Mouse (Mus musculus): ENCODE data around the gene Tmem63a. TPM values are rescaled to one million over a fixed set of nuclear protein-coding genes. Genes with fewer than 3 reads are reported as not detected.

Tmem63a gene
- polyA plus RNA-seq, 1 experiment from 2014 or later: 2.5 TPM

GRCm38 (mm10) chr1:181001217-181001616 lies 59.1 kb downstream of the Tmem63a start:
- H3K27me3 ChIP-seq (replicated peaks): no peaks in the 10 kb centered on the region
- no peaks in the 10 kb centered on the region for H3K4me1 ChIP-seq
- H3K9me3 ChIP-seq (replicated peaks): no peaks in the 10 kb centered on the region
- H3K9ac ChIP-seq (replicated peaks): no peak overlapping the region
- no peak overlapping the region for H3K4me3 ChIP-seq (replicated peaks)
- ATAC-seq (ENCODE audit: low FRiP score): no peak
- H3K4me2 ChIP-seq: no peak overlapping the region
- no peaks in the 10 kb centered on the region for H3K36me3 ChIP-seq
- WGBS: 91% methylated on average over 3 of the region's 3 CpGs
- no peak overlapping the region for H3K27ac ChIP-seq (replicated peaks)

DNA sequence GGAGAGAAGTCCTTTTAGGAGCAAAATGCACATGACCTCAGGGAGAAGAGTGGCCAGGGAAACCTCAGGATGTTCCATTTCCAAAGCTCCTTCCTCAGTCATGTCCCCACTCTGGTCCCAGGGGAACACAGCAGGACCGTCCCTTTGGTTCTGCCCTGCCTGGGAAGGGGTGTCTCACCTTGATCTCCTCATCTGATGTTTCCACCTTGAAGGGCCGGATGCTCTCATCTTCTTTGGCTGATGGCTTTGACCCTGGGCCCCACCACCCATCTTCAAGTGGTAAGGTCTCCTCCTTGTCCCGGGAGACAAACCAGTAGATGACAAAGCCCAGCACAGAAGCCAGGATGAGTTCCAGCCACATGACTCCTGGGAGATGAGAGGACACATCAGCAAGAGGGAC lies 59.5 kb downstream of the Tmem63a start:
- no peak overlapping the region for H3K27ac ChIP-seq (replicated peaks)
- H3K36me3 ChIP-seq: no peaks in the 10 kb centered on the region
- WGBS: 94% methylated on average over 3 of the region's 3 CpGs
- no peak overlapping the region for H3K4me3 ChIP-seq (replicated peaks)
- no peaks in the 10 kb centered on the region for H3K27me3 ChIP-seq (replicated peaks)
- no peaks in the 10 kb centered on the region for H3K4me1 ChIP-seq
- no peak overlapping the region for H3K4me2 ChIP-seq
- H3K9ac ChIP-seq (replicated peaks): no peak overlapping the region
- no peak for ATAC-seq (ENCODE audit: low FRiP score)
- no peaks in the 10 kb centered on the region for H3K9me3 ChIP-seq (replicated peaks)

DNA sequence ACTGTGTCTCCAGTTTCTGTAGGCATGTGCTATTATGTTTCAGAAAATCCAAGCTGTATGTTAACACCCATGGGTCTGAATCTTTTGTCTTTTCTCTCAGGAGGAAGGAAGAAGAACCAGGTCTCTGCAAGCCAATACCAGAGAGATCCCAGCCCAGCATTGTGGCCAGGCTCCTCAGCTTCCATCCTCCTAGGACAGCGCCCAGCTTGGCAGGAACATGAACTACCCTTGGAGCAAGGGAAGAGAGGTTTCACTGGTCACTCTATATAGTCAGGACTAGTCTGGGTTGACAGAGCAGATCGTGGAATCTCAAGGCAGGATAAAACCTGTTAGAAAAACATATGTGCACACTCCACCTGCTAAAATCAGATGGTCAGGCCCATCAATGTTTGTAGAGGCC lies 61.6 kb downstream of the Tmem63a start:
- Histone ChIP-seq H3K36me3 (no peaks in the 10 kb centered on the region), H3K4me2 (no peak overlapping the region), H3K9me3 (replicated peaks) (no peaks in the 10 kb centered on the region), H3K9ac (replicated peaks) (no peak overlapping the region), H3K4me1 (no peaks in the 10 kb centered on the region), H3K27me3 (replicated peaks) (no peaks in the 10 kb centered on the region), H3K4me3 (replicated peaks) (no peak overlapping the region), H3K27ac (replicated peaks) (no peak overlapping the region)
- no peak for ATAC-seq (ENCODE audit: low FRiP score)
- WGBS: 95% methylated on average over 2 of the region's 2 CpGs

DNA sequence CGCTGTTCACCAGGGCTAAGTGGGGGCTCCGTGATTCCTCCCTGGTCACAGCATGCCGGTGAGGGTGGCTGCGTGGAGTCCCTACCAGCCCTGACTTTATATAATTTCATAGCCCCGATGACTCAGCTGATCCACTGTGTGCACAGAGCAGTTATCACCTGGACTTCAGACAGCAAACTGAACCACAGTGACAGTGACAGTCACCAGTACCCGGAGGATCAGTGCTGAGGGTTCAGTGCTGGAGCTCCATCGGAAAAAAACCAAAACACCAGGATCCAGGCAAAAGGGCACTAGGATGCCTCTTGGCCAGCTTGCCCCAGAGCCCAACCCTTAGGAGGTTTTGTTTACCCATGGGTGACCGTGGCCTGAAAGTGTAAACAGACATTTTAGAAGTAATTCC lies 63.2 kb downstream of the Tmem63a start:
- no peak overlapping the region for H3K27ac ChIP-seq (replicated peaks)
- no peak overlapping the region for H3K4me3 ChIP-seq (replicated peaks)
- H3K36me3 ChIP-seq: no peaks in the 10 kb centered on the region
- no peaks in the 10 kb centered on the region for H3K4me1 ChIP-seq
- H3K27me3 ChIP-seq (replicated peaks): no peaks in the 10 kb centered on the region
- H3K9ac ChIP-seq (replicated peaks): no peak overlapping the region
- no peak overlapping the region for H3K4me2 ChIP-seq
- ATAC-seq (ENCODE audit: low FRiP score): no peak
- WGBS: 89% methylated on average over 8 of the region's 8 CpGs
- no peaks in the 10 kb centered on the region for H3K9me3 ChIP-seq (replicated peaks)

GRCm38 (mm10) chr1:181007831-181008230 lies 65.7 kb downstream of the Tmem63a start:
- no peaks in the 10 kb centered on the region for H3K36me3 ChIP-seq
- no peaks in the 10 kb centered on the region for H3K4me1 ChIP-seq
- H3K4me3 ChIP-seq (replicated peaks): no peak overlapping the region
- H3K9ac ChIP-seq (replicated peaks): no peak overlapping the region
- H3K9me3 ChIP-seq (replicated peaks): no peaks in the 10 kb centered on the region
- WGBS: 85% methylated on average over 6 of the region's 6 CpGs
- no peak overlapping the region for H3K27ac ChIP-seq (replicated peaks)
- H3K27me3 ChIP-seq (replicated peaks): no peaks in the 10 kb centered on the region
- no peak for ATAC-seq (ENCODE audit: low FRiP score)
- H3K4me2 ChIP-seq: no peak overlapping the region

GRCm38 (mm10) chr1:181008266-181008665 lies 66.1 kb downstream of the Tmem63a start:
- ATAC-seq (ENCODE audit: low FRiP score): no peak

DNA sequence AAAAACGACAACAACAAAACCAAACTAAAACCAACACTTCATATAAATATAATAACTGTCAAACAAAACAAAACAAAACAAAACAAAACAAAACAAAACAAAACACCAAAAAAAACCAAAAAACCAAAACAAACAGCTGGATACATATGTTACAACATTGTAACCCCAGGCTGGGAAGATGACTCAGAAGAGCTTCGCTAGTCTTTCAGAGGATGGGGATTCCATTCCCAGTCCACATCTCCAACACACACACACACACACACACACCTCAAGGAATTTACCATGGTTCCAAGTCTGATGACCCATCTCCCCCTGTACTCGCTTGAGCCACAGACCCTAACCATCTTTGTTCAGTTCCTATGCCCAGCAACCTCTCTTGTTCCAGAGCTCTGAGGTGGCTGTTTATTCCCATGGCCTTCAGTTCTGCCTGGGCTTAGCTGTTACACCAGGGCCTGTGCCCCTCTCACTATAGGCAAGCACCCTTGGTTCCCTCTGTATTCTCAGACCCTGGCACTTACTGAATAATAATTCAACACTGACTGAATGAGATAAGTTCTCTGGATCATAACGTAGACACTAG lies 67.0 kb downstream of the Tmem63a start:
- no peak overlapping the region for H3K9ac ChIP-seq (replicated peaks)
- H3K4me1 ChIP-seq: no peaks in the 10 kb centered on the region
- no peak for ATAC-seq (ENCODE audit: low FRiP score)
- no peaks in the 10 kb centered on the region for H3K27me3 ChIP-seq (replicated peaks)
- H3K4me3 ChIP-seq (replicated peaks): no peak overlapping the region
- H3K36me3 ChIP-seq: no peaks in the 10 kb centered on the region
- 90% methylated on average over 4 of the region's 4 CpGs for WGBS
- no peak overlapping the region for H3K27ac ChIP-seq (replicated peaks)
- no peak overlapping the region for H3K4me2 ChIP-seq
- no peaks in the 10 kb centered on the region for H3K9me3 ChIP-seq (replicated peaks)

More at GRCm38 (mm10) chr1:181008266-181008665, 66.1 kb downstream of the Tmem63a start:
- no peak overlapping the region for H3K4me3 ChIP-seq (replicated peaks)
- no peak overlapping the region for H3K4me2 ChIP-seq
- no peak overlapping the region for H3K9ac ChIP-seq (replicated peaks)
- H3K36me3 ChIP-seq: no peaks in the 10 kb centered on the region
- 100% methylated on average over 2 of the region's 2 CpGs for WGBS
- no peaks in the 10 kb centered on the region for H3K4me1 ChIP-seq
- H3K27me3 ChIP-seq (replicated peaks): no peaks in the 10 kb centered on the region
- H3K9me3 ChIP-seq (replicated peaks): no peaks in the 10 kb centered on the region
- no peak overlapping the region for H3K27ac ChIP-seq (replicated peaks)

DNA sequence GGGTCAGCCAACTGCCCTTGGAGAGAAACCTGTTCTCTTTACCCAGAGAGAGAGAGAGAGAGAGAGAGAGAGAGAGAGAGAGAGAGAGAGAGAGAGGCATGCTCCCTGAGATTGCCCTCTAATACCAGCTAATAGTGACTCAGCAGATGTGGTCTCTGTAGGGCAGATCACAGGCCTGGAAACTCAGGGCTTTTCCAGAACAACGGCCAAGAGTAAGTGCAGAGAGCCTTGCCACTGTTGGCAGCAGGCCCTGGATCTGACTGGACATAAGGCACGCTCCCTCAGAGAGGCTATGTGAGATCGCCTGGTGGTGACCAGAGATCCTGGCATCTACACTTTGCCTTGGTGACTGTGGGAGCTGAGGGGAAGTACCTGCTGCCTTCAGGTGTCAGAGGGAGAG lies 67.6 kb downstream of the Tmem63a start:
- 78% methylated on average over 3 of the region's 3 CpGs for WGBS
- ATAC-seq (ENCODE audit: low FRiP score): no peak
- Histone ChIP-seq H3K4me3 (replicated peaks) (no peak overlapping the region), H3K4me2 (no peak overlapping the region), H3K9me3 (replicated peaks) (no peaks in the 10 kb centered on the region), H3K9ac (replicated peaks) (no peak overlapping the region), H3K4me1 (no peaks in the 10 kb centered on the region), H3K27me3 (replicated peaks) (no peaks in the 10 kb centered on the region), H3K27ac (replicated peaks) (no peak overlapping the region), H3K36me3 (no peaks in the 10 kb centered on the region)

- no peak overlapping the region for H3K27ac ChIP-seq (replicated peaks)
- no peak for ATAC-seq (ENCODE audit: low FRiP score)
- H3K9ac ChIP-seq (replicated peaks): no peak overlapping the region
- no peak overlapping the region for H3K4me2 ChIP-seq
- no peaks in the 10 kb centered on the region for H3K9me3 ChIP-seq (replicated peaks)
- H3K27me3 ChIP-seq (replicated peaks): no peaks in the 10 kb centered on the region
- WGBS: 56% methylated on average over 4 of the region's 4 CpGs
- peaks cover 4% of the 10 kb centered on the region; the same call in 1 of the 2 replicates for H3K4me1 ChIP-seq
- no peaks in the 10 kb centered on the region for H3K36me3 ChIP-seq
- H3K4me3 ChIP-seq (replicated peaks): no peak overlapping the region
These were observed 68.2 kb downstream of the Tmem63a start for GRCm38 (mm10) chr1:181010171-181010932.

DNA sequence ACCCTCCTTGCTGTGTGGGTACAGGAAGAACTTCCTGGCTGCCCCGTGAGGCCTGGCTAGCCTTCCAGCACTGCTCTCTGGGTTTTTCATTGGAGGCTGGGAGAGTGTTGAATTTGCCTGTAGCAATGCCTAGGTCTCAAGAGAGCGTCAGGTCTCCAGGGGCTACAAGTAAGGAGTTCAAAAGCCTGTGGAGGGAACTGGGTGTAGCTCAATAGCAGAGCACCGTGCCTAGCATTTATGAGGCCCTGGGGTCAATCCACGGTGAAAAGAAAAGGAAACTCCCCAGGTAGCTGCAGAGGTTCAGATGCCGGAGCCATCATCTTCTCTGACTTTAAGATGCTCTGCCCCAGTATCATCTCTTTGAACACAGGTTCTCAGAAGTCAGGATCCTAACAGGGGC lies 69.5 kb downstream of the Tmem63a start:
- H3K36me3 ChIP-seq: no peaks in the 10 kb centered on the region
- no peak for ATAC-seq (ENCODE audit: low FRiP score)
- no peak overlapping the region for H3K27ac ChIP-seq (replicated peaks)
- no peaks in the 10 kb centered on the region for H3K9me3 ChIP-seq (replicated peaks)
- H3K27me3 ChIP-seq (replicated peaks): no peaks in the 10 kb centered on the region; the same call in 1 of the 2 replicates
- H3K9ac ChIP-seq (replicated peaks): no peak overlapping the region
- H3K4me2 ChIP-seq: no peak overlapping the region
- 34% methylated on average over 5 of the region's 5 CpGs for WGBS
- H3K4me1 ChIP-seq: peaks cover 16% of the 10 kb centered on the region
- no peak overlapping the region for H3K4me3 ChIP-seq (replicated peaks)

DNA sequence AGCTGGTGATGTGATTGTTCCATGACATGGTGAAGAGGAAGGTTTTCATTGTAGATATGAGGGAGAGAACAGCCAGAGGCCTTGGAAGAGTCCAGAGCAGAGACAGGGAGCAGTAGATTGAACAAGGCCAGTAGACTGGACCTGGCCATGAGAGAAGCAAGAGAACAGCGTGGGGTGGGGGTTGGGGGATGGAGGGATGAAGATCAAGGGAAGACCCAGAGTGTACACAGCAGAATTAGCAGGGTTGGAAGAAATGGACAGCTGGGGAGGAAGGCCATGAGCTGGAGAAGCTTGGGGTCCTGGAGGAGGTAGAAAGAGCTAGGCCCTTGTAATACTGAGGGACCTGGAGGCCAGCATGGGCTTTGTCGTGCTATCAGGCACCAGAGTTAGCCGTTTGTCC lies 70.3 kb downstream of the Tmem63a start:
- no peak overlapping the region for H3K4me3 ChIP-seq (replicated peaks)
- H3K27me3 ChIP-seq (replicated peaks): no peaks in the 10 kb centered on the region; the same call in 1 of the 2 replicates
- no peaks in the 10 kb centered on the region for H3K36me3 ChIP-seq
- no peak overlapping the region for H3K27ac ChIP-seq (replicated peaks)
- no peaks in the 10 kb centered on the region for H3K9me3 ChIP-seq (replicated peaks)
- no peak overlapping the region for H3K9ac ChIP-seq (replicated peaks)
- H3K4me1 ChIP-seq: peaks cover 23% of the 10 kb centered on the region
- no peak for ATAC-seq (ENCODE audit: low FRiP score)
- no peak overlapping the region for H3K4me2 ChIP-seq
- WGBS: 92% methylated on average over 3 of the region's 3 CpGs

GRCm38 (mm10) chr1:181013446-181013845 lies 71.3 kb downstream of the Tmem63a start:
- 80% methylated on average over 6 of the region's 6 CpGs for WGBS
- ATAC-seq (ENCODE audit: low FRiP score): no peak
- no peak overlapping the region for H3K27ac ChIP-seq (replicated peaks)

More at GRCm38 (mm10) chr1:181013446-181013845, 71.3 kb downstream of the Tmem63a start:
- no peaks in the 10 kb centered on the region; the same call in 1 of the 2 replicates for H3K27me3 ChIP-seq (replicated peaks)
- no peak overlapping the region for H3K4me2 ChIP-seq
- peaks cover 29% of the 10 kb centered on the region for H3K4me1 ChIP-seq
- no peaks in the 10 kb centered on the region for H3K36me3 ChIP-seq
- no peaks in the 10 kb centered on the region for H3K9me3 ChIP-seq (replicated peaks)
- no peak overlapping the region for H3K4me3 ChIP-seq (replicated peaks)
- no peak overlapping the region for H3K9ac ChIP-seq (replicated peaks)

All from neural tube, embryonic 15.5 days (tissue).